Mouse (Mus musculus) spleen, adult 12 weeks (tissue): Measurements from ENCODE around the gene Pitpna.

Experiments
- DNase-seq: peaks from one replicate; pipeline ENCODE4 v3.0.0; 2022; ENCODE audit warnings: low spot score

Gene Pitpna

DNA sequence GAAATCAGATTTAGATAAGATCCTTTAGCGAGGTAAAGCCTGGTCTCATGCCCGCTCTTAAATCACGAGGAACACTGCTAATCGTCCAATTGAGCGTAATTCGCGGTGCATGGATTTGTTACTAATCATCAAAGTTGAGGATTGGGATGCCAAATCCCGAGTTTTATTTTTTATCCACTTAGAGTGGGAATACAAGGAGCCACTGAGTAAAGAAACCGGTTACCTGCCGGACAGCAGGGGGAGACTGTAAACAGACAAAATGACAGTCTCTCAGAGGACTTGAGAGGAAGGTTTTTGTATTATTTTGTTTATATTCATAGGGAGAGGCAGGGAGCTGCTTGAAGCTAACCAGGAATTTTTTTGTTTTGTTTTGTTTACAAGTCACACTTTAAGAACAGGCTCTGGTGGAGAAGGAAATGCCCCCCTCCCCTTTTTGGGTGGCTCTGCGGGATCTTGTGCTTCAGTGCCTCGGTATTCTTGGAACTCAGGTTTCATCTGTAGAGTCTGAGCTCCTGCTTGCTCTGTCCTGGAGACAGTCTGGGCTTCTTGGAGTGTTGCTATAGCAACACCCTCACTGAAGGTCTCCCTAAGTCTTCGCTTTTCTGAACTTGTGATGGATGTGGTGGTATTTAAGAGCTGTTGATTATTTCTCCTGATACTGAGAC lies 43.8 kb downstream of the Pitpna start:
- DNase-seq: peak; percentile 22

DNA sequence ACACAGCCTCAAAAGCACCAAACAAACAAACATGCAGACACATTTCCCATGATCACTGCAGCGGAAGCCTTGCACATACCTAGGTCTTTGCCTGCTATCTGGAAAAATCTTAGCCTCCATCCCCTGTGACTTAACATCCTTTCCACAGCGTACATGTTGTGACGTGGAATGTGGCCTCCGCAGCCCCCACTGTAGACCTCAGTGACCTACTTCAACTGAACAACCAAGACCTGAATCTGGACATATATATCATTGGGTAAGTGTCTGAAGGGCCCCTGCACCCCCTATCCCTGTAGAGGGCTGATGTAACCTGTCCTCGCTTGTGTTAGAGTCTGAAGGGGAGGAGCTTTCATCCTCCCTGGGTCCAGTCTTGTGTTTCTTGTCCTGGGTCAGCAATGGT lies 45.0 kb downstream of the Pitpna start:
- DNase-seq: no peak

DNA sequence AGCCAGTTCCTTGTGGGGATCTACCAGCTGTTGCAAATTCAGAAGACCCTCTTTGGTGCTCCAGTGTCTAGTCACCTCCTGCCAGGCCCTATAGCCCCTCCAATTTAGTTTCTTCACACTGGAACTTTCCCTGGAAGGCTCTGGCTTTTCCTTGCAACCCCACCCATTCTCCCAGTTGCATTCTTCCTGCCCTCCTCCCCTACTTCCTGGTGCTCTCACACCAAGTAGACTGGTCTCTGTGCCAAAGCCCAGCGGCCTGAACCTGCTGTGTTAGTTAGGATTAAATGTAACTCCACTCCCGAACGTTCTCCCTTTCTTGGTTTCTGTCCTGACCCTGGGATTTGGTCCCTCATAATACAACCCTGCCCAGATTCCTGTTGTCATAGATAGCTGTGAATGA lies 46.9 kb downstream of the Pitpna start:
- no peak for DNase-seq

DNA sequence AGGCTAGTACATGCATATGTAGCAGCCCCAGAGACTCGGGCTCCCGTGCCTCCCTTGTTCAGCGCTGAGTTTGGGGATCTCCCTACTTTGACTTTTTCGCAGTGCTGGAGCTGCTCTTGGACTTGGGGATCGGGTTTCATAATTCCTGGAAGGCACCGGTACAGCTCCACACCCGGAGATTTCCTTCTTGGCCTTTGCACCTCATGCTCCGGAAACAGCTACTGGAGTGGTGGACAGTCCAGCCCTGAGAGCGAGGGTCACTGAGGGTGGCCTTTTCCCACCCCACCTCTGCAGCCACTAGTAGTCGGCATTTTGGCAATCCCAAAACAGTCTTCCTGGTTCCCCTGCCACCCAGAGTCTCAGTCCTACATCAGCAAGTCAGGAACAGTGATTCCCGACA lies 47.4 kb downstream of the Pitpna start:
- no peak for DNase-seq

DNA sequence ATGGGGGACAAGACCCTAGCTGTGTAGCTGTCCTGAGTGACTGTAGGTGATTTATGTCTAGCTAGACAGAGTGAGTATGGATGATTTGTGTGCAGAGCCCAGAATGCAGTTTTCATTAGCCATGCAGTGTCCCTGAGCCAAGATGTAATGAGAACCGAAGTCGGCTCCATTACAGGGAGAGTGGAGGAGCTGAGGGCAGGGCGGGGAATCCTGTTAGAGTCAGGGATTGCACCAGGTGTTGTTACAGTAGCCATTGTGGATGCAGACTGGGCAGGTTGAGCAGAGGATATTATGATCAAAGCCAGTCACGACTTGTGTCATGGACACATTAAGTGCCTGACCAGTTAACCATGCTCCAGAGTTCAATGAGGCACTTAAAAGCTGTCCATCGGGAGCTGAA lies 55.4 kb downstream of the Pitpna start:
- no peak for DNase-seq

DNA sequence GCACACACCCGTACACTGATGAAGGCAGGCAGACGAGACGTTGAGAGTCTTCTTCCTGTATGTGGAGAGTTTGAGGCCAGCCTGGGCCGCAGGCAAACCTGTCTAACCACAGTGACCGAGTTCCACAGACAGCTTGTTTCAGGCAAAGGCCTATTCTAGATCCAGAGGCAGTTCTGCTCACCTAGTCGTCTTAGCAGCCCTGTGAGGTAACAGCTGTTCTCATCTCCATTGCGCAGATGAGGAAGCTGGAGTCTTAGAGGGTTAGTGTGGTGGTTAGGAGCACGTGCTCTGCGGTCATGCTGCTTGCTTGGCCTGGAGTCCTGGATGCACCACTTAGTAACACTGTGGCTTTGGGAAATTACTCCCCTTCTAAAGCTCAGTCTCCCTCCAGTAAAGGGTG lies 56.8 kb downstream of the Pitpna start:
- no peak for DNase-seq

DNA sequence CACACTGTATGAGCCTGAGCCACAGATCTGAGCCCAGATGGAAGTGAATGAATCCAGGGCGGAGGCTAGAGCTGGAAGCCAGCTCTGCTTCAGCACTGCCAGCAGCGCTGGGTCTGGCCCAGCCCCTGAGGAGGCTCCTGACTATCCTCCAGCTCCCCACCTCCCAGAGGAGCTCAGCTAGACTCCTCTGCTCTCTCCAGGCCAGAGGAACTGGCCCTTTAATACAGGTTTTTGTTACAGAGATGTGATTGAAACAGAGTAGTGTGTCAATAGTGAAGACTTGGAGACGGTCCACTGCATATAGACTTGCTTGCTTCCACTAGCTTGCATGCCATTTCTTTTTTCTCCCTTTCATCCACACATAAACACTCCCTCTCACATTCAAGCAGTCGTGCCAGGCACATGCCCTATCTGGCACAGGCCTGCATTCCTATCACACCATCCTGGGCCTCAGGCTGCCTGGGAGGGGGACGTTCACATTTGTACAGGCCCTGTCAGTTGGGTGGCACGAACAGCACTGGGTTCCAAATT lies 59.8 kb downstream of the Pitpna start:
- no peak for DNase-seq

DNA sequence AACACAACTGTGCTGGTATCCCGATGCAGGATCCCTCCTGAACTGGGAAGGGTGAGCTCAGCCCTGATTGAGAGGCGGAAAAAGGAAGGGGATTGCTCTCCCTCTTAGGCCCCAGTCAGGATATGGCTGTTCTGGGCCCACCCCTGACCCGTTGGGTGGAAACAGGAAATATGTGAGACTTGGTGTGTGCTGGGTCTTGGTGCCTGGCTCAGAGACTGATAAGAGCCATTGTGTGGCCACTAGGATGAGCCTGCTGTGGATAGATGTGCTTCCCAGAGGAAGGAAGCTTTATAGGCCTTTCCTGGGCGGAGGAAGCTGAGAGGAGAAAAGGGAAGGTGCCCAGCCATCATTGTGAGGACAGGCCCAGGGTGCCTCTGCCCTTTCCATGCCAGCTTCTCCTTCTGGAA lies 61.3 kb downstream of the Pitpna start:
- no peak for DNase-seq

DNA sequence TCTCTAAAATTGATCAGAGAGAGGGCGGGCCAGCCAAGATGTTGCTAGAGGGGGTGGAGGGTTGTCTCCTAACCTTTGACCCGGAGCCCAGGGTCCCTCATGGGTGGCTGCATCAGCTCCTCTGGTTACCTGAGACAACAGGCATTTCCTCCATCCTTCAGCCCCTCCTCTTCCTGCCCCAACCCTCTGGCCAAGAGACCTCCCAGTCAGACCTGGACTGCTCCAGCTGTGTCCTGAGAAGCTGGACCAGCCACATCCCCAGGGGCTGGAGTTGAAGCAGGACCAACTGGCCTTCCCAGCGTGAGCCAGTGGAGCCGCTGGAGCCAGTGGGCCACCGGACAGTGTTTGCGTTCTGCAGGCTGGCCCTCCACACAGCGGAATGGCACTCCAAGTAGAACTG lies 62.4 kb downstream of the Pitpna start, which contains the start of gene Myo1c:
Myo1c (plus strand) TSS at position 194 of the 400 bp plus-strand sequence.
- DNase-seq: no peak

DNA sequence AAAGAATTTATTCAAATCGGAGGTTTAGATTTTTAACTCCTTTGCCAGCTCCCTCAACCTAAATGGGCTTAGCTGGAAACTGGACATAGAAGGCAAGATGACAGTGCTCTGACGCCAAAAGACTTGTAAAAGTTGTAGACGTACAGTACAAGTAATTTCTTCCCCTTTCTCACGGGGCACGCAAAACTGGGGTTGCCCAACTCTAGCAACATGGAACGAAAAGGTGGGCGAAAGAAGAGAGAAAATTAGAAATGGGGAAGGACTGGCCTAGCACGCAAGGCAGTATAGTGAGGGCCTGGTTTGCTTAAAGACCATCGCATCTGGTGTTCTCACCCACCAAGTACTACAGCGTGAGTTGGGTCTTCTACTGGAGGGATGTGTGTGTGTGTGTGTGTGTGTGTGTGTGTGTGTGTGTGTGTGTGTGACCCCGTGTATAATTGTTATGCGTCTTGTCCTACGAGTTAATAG lies 63.1 kb downstream of the Pitpna start:
- DNase-seq: no peak

DNA sequence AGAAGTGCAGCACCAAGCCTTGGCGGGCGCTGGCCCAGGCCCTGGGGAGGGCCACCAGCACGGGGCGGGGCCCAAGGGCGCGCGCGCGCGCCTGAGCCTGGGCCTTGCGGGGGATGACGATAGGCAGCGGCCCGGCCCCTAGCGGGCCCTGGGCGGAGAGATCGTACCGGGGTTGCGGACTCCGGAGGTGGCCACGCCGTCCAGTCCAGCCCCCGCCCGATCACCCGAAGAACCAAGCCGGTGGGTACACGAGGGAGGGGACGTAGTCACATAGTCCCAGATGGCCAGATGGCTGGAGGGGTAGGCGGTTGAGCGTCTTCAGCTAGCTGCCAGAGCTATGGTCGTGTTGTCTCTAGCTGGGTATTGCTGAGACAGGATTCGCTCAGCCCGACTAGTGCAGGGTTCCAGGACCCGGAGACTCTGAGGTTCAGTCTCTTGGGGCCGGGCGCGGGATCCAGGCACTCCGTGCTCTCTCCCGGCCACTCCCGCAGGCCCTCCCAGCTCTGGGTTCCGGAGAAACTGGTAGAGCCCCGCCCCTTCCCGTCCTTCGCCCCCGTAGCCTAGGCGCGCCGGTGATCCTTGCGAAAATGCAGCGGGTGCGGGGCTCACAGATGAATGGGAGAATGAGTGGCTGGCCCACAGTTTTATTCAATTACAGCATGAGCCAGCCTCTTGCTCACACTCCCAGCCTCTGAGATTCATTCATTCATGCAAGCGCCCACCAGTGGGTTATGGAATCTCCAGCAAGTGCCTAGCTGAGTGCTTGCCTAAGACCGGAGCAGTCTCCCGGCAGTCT lies 63.7 kb downstream of the Pitpna start:
- DNase-seq: peak; percentile 75

DNA sequence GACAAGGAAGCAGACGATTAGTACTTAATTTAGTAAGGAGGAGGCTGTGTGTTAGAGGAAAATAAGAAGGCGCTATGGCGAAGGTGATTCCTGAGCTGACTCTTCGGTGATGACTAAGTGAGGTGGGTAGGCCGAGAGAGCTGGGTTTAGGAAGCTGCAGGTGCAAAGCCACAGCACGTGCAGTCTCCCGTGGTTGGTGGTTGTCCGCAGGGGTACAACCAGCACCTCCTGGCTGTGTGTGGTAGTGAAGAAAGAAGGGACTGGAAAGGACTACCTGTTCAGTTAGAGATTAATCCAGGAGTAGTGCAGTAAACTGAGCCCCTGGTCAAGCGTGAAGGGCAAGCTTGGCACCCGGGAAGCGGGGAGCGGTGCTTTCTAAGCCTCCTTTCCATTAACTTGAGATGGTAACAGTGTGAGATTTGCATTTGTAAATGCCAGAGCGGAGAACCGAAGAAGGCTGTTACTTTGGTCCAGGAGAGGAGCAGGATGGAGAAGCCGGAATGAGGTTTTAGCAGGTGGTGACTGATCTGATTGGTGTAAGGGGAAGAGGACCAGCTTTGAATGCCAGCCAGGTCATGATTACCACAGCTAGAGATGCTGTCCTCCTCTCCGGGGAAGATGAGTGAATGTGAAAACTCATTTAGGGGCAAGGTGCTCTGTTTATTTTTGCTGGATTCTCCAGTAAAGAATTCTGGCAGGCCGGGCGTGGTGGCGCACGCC lies 64.5 kb downstream of the Pitpna start:
- no peak for DNase-seq

DNA sequence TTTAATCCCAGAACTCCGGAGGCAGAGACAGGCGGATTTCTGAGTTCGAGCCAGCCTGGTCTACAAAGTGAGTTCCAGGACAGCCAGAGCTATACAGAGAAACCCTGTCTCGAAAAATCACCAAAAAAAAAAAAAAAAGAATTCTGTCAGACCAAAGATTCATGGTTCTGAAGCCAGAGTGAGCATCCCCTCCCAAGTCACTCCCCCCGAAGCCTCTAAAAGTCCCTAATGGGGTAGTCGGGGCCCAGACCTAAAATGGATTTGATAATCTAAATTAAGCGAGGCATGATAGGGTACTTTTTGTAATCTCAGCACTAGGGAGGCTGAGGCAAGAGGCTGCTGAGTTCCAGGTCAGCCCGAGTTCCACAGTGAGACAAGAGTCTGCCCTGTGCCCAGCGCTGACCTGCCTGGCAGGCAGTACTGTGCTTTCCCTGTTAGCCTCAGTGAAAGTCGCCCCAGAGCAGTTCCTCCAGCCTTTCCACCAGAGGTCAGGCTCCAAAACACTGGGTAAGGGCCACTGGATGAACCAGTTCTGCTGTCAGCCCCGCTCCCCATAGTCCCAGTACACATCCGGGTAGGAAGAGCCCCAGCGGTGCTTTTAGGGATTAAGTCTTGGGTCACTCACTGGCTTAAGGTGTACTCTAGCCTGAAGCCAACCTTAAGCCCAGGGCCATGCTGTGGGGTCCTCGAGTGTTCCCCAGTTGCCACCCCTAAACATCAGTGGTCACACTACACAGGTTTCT lies 65.2 kb downstream of the Pitpna start:
- DNase-seq: no peak

DNA sequence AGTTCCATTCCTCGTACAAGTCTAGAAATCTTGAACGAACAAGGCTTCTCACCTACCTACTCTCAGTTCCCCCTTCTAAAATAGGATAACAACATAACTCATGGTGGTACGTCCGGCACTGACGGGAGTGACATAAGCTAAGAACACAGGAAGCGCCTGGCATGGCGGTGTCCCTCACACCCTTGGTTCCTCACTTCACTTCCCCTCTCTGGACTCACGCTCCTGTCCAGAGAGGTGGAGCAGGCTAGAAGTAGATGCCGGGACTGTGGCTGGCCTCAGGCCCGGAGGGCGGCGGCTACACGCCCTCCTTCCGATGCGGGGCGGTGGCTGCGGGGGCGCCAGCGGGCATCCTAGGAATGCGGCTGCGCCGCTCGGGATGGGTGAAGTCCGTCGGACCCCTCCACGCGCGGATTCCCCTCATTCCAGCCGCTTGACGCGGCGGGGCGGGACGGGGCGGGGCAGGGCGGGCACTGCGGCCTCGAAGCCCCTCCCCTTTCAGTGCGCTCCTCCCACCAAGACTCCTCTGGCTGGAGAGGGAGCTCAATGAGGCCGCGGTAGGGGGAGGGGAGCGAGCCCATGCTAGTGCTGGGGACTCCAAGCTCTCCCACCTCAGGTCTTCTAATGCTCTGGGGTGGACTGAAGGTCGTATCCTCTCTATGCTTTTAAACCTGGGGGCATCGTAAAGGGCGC lies 66.0 kb downstream of the Pitpna start:
- DNase-seq: peak; percentile 79

DNA sequence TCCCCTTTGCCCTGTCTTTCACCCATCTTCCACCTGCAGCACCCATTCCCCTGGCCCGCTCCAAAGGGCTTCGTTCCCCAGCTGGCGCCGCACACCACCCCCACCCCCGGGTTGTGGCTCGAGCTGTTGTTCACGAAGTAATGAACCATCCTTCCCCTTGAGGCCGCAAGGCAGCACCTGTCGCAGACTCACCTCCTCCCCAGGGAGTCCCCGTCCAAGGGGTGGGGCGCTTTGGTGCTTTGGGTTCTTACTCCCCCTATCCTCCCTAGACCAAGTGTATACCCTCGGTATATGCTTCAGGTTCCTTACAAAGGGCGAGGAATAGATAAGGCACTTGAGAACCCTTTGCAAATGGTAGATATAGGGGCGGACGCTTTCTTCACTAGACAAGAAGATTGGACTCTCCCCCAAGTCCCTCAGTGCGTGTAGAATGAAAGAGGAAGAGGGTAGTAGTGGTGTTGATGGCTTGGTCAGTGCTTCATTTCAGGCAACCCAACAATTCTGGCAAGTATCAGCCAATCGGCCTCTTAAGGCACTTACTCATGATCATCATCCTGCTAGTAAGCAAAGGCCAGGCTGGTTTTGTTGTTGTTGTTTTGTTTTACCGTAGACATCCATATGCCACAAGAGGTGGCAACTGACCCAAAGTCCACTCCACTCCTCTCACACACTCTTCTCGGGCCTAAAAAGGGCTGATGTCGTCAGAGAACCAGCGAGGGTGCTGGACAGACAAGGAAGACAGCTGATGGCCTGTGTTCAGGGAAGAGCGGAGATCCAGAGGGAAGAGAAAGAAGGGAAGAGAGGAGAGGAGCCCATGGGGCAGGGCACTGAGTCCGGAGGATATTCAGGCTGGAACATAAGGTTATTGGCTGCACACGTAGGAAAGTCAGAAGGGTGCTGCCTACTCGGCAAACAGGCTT lies 66.8 kb downstream of the Pitpna start:
- peak; percentile 71 for DNase-seq

DNA sequence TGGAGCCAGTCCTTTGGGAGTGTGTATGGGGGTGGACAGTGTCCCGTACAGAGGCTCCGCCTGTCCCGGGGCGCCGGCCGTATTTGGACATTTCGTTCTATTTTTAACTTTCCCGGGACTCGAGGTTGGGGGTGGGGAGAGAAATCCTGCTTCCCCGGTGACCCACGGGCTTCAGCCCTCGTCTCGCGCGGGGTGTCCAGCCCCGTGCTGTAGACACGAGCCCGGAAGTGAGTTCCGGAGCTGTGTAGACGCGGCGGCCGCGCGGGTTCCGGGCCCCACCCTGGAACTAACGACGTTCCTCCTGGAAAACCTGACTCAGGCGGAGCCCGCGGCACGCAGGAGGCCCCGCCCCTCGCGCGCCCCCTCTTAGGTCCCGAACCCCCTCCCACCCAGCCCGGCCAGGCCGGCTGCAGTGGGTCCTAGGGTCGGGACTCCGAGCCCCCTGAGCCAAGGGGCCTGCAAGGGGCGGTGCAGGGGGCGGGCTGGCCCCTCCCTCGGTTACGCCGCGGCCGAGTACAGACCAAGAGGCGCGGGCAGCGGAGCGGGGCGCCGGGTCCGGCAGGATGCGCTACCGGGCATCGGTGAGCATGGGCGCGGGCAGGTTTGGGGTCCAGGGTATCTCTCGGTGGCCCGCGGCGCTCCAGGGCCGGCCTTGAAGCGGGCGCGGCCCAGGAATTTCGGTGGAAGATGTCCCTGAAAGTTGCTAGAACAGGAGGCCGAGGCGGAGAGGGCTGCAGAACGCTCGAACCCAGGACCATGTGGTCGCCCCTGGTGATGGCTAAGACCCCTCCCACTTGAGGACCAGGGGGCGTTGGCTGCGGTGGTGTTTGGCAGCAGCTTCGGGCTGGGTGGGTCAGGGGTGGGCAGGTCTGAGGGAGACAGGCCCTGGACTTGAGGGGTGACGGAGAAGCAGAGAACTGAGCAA lies 68.0 kb downstream of the Pitpna start:
- peak; percentile 67 for DNase-seq

DNA sequence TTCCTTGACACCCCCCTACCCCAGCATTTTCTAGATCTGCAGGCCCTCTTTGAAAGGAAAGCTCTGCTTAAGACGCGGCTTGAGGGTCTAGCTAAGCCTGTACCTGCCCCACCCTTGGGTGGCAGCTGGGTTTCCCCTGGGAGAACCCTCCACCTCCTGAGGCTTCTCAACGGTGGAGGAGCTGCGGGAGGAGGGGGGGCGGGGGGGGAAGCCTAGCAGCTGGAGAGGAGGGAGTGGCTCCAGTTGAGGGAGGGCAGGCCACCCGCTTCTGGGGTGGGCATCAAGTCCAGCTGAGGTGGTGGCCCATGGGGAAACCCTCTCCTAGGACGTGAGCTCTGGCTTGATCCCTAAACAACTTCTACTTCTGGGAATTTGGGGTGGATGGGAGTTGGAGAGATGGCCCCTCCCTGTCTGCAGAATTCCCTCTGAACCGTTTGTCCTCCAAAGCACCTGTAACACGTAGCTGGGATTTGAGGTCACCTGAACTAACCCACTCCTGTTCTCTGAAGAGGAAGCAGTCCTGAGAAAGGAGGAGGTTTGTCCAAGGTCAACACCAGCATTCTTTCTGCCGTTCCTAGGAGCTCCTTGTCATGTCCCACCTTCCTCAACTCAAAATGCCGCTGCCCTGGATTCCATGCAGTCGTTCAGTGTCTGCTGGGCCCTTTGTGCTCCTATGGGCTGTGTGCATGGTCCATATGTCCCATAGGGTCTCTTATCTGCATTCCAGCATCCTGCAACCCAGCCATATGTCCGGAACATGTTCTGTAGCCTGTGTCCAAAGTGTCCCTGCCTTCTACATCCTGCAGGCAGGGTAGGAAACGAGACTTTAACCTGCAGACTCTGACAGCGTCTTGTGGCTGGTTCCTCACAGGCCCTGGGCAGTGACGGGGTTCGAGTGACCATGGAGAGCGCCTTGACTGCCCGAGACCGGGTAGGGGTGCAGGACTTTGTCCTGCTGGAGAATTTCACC lies 69.0 kb downstream of the Pitpna start:
- no peak for DNase-seq

DNA sequence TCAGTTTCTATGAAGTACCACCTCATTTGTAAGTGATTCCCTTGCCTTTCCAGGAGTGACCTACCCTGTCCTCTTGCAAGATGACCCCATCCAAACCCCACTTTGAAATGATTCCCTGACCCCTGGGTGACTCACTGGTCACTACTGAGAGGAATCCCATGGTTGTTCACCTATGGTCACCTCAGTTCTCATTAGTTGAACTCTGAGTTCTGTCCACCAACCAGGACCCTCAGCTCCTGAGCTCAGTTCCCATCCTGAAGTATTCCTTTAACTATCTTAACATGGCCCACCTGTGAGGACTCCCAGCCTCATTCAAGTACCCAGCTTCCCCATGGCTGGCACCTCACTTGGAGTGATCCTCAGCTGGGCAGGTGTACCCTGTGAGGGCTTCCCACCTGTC lies 69.9 kb downstream of the Pitpna start:
- no peak for DNase-seq
